Mouse (Mus musculus) thymus, postnatal 10 days (tissue): ENCODE results near the gene Scrg1.
"Not testable (repeated sequence)": the region's sequence is repeated elsewhere in the genome, so short reads cannot be mapped to it uniquely, and the experiment has no call there.

ENCODE experiments used
- DNase-seq, 2 experiments: peaks; one replicate each; pipeline ENCODE4 v3.0.0; 2021; ENCODE audit warnings: low spot score in 2 of 2

Scrg1 gene

GRCm38 (mm10) chr8:57510791-57511315 lies 55.1 kb downstream of the Scrg1 start:
- DNase-seq: no peak

DNA sequence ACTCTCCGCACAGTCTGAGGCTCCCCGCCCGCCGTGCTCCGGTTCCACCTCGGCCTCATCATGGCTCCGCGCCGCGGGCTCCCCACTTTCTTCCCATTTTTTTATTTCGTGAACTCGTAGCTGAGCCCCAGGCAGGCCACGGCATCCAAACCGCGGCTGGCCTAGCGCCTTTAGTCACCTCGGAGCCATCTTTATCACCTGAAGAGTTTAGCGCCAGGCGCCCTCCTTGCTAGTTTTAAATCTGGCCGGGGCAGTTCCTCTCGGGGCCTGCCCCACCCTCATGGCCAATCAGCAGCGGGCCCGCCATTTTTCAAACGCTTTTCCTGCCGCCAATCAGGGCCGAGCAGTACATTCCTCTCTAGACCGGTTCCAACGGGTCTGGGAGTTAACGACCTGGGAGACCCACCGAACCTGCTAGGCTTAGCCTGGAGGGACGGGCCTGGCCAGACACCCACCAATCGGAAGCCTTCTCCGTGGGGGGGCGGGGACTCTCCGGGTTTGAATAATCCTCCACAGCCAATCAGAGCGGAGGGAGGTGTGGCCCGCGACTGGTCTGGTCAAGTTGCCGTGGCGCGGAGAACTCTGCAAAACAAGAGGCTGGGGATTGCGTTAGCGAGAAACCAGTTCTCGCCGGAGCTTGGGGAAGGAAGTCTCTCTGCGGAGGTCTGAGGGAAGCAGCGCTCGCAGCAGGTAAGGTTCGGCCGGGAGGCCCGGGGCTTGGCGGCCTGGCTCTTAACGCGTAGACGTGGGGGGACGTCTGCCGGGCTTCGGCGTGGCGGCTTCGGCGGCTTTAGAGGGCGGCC lies 55.8 kb downstream of the Scrg1 start, which contains the start of gene Hmgb2:
TSS of gene Hmgb2 (plus strand) at position 592 of the 803 bp plus-strand sequence.
- peak; percentile 99 for DNase-seq

DNA sequence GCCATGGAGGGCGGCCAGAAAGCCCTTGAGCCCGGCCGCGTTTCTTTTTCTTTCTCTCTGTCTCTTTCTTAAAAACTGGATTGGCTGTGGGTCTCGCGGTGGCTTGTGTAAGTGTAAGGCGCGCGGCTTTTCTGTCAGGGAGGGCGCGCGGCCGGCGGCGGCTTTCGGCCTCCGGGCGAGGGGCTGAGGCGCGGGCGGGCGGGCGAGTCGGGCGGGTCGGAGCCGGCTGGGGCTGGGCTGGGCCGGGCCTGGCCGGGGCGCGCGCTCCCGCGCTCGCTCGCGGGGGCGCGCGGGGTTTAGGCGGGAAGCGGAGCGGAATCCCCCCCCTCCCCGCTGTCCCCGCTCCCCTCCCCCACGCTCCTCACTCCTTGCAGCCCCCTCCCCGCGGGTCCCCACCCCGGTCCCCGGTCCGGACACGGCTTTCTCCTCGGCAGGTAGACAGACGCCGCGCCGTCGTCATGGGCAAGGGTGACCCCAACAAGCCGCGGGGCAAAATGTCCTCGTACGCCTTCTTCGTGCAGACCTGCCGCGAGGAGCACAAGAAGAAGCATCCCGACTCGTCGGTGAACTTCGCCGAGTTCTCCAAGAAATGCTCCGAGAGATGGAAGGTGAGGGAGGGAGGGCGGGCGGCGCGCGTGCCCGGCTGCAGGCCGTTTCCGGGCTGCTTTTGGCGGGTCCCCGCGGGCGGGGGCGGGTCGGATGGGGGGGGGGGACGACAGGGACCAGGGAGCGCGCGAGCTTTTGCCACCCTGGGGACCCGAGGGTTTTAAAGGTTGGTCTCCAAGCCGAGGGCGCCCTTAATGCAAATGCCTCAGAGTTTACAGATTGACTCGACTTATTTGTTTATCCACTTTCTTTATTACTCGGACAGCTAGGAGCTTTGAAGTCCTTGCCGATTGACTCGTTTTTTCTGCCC lies 56.7 kb downstream of the Scrg1 start:
- DNase-seq: peak; percentile 49 to 57

DNA sequence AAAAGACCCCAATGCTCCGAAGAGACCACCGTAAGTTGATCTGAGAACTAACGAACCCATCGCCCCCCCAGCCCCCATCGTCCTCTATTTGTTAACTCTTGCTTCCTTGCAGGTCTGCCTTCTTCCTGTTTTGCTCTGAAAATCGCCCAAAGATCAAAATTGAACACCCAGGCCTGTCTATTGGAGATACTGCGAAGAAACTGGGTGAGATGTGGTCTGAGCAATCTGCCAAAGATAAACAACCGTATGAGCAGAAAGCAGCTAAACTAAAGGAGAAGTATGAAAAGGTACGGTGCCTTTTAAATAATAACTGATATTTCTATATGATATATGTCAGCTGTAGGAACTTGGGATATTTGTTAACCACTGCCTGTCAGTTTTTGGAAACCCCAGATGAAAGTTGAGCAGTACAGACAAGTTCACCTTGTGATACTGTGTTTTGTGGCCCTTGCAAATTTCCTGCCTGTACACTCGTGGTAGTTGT lies 57.5 kb downstream of the Scrg1 start:
- not testable (repeated sequence) for DNase-seq

- DNase-seq: not testable (repeated sequence)
These were observed 61.0 kb downstream of the Scrg1 start for GRCm38 (mm10) chr8:57516685-57517084.

DNA sequence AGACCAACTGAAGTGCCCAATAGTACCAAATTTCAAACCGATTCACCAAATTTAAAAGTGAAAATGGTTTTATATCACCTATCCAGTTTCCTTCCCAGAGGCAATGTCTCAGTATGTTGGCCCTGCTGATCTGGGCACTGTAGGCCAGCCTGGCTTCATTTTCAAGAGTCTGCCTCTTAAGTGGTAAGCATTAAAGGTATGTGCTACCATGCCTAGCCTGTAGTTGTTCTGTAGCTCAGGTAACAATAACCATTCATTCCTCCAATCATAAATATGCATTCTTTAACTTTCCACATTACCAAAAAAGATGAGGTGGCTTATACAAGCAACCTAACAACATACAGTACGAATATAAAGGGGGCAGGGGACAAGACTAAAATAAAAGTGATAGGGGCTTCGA lies 62.0 kb downstream of the Scrg1 start:
- no peak for DNase-seq

DNA sequence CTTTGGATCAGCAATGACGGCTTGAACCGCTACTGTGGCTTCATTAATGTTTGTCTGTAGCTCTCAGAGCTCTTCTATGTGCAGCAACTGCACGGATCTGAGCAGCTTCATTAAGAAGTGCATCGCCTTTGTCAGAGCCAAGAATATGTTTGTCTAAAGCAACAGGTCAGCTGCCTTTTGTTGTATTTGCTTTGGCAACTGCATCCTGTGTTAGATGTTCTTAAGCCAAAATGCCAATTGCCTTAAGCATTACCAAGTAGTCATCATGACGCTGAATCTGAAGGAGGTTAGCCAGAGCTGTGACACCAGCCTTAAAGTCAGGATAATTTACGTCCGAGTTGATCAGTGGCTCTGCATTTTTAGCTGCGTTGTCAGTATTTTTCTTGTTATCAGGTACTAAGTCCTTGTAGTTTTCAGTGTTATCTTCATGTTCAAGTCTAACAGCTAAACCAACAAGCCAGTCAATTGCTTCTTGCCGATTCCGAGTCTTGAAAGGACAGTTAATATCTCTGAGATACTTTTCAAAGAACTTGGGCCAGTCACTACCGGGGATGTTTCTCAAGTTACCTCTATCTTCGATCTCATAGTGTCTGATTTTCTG lies 64.6 kb downstream of the Scrg1 start:
- DNase-seq: no peak
